Mouse (Mus musculus): ENCODE measurements around the gene Adcy6. TPM values are rescaled to one million over a fixed set of nuclear protein-coding genes. Genes with fewer than 3 reads are reported as not detected.

The Adcy6 gene
- 189 and 211 TPM in 2 replicates for polyA plus RNA-seq (2012; rRNA removed)

DNA sequence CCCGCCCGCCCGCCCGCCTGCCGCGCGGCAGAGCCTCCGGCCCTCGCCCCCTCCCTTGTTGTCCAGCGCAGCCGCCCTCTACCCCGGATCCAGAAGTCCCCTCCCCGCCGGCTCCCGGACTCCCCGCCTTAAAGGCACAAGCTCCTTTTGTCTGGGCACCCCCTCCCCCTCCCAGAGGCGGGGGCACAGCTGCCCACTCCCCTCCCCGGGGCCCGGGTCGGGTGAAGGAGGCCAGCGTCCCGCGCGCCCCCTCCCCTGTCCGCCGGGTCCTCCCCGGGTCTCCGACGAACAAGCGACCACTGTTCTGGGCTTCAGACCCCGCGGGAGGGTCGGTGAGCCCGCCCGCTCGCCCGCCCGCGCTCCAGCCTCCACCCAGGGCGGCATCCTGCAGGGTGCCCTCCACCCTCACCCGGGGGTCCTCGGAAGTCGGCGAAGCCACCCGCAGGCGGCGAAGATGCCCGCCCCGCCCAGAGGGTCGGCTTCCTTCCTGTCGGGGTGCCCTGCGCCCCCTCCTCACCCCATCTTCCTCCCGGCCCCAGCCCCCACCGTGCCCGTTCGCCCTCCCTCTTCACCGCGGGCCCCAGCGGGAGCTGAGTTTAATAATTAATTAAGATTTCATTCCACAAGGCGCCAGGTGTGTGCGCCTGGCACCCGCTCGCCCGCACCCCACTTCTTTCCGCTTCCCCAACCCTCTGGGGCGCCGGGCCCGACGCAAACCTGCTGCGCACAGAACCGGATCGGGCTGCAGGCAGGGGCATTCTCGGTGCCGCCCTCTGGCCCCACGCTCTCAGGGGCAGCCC, at the start of gene Adcy6:
Adcy6 (minus strand) TSS at position 746 of the 800 bp plus-strand sequence.

DNA sequence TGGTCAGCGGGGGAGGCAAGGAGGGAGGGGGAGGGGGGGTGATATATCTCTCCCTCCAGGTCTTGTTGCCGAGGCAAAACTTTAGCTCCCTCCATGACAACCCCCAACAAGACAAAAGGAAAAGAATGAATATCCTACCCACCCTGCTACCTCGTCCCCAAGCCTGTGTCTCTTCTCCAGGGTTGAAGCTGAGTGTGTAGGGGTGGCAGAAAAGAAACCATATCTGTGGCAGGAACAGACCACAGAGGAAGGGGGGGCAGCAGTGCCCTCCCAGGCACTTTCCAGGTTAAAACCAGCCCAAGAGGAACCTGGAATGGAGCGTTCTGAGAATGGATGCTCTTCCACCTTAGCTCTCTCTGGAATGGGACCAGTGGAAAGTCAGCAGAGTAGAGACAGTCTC, 20.7 kb upstream of the Adcy6 start, which contains the start of gene Cacnb3:
Cacnb3 (plus strand) TSS at position 301 of the 400 bp plus-strand sequence.

DNA sequence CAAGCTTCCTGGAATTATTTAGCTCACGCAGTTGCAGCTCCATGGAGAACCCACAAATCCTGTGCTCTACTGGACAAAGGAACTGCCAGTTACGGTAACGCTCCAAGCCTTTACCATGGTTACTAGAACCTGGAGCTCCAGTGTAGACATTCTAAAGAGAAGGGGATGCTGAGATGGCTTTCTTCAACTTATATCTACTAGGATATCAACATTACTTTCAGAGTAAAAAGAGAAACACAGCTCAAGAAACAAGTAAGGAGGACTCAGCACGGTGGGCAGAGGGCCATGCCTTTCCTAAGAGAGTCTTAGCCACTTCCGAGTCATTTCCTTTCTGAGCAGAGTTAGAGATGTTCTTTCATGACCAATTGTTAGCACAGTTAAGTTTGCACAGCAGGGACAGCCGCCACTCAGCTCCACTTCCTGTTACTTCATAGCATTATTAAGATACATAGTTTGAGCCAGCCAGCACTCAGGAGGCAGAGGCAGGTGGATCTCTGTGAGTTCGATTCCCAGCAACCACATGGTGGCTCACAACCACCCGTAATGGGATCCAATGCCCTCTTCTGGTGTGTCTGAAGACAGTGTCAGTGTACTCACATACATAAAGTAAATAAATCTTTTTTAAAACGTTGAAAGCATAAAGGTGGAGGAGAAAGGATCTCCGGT, 38.9 kb downstream of the Adcy6 start, which contains the start of the genes Ccnt1 and 4930415O20Rik:
Ccnt1 (minus strand) TSS at position 51 of the 666 bp plus-strand sequence.
4930415O20Rik (plus strand) TSS at position 132 of the 666 bp plus-strand sequence.

Other genes starting within 250 kb of the Adcy6 start
- not detected in 2 replicates for gene Olfr283, start 229.1 kb downstream of the Adcy6 start, polyA plus RNA-seq (2012; rRNA removed)
- not detected in 2 replicates for gene Olfr282, start 178.9 kb downstream of the Adcy6 start, polyA plus RNA-seq (2012; rRNA removed)
- gene Olfr281, start 157.5 kb downstream of the Adcy6 start, polyA plus RNA-seq (2012; rRNA removed): not detected in 2 replicates
- not detected in 2 replicates for gene OR5BS1P, start 140.2 kb downstream of the Adcy6 start, polyA plus RNA-seq (2012; rRNA removed)
- gene Lalba, start 127.4 kb downstream of the Adcy6 start, polyA plus RNA-seq (2012; rRNA removed): not detected in 2 replicates
- gene Olfr279, start 117.7 kb downstream of the Adcy6 start, polyA plus RNA-seq (2012; rRNA removed): not detected in 2 replicates
- gene Kansl2, start 75.8 kb downstream of the Adcy6 start, polyA plus RNA-seq (2012; rRNA removed): 23.5 and 24.8 TPM in 2 replicates
- gene Ccnt1, start 39.2 kb downstream of the Adcy6 start, polyA plus RNA-seq (2012; rRNA removed): 6.0 and 6.3 TPM in 2 replicates
- 0.43 TPM in 1 of 2 replicates, not detected in the other for gene 4930415O20Rik, start 39.1 kb downstream of the Adcy6 start, polyA plus RNA-seq (2012; rRNA removed)
- 96.4 and 107 TPM in 2 replicates for gene Cacnb3, start 20.8 kb upstream of the Adcy6 start, polyA plus RNA-seq (2012; rRNA removed)
- 29.0 and 31.4 TPM in 2 replicates for gene Ddx23, start 52.8 kb upstream of the Adcy6 start, polyA plus RNA-seq (2012; rRNA removed)
- 1.2 and 2.3 TPM in 2 replicates for gene Rnd1, start 67.4 kb upstream of the Adcy6 start, polyA plus RNA-seq (2012; rRNA removed)
- gene Ccdc65, start 98.1 kb upstream of the Adcy6 start, polyA plus RNA-seq (2012; rRNA removed): 0.22 and 0.43 TPM in 2 replicates
- 26.7 and 49.8 TPM in 2 replicates for gene Fkbp11, start 118.1 kb upstream of the Adcy6 start, polyA plus RNA-seq (2012; rRNA removed)
- gene Arf3, start 153.1 kb upstream of the Adcy6 start, polyA plus RNA-seq (2012; rRNA removed): 75.8 and 94.5 TPM in 2 replicates
- gene Wnt10b, start 168.1 kb upstream of the Adcy6 start, polyA plus RNA-seq (2012; rRNA removed): 0.30 and 0.65 TPM in 2 replicates
- gene Wnt1, start 179.8 kb upstream of the Adcy6 start, polyA plus RNA-seq (2012; rRNA removed): 0.07 TPM in 1 of 2 replicates, not detected in the other
- gene Ddn, start 199.4 kb upstream of the Adcy6 start, polyA plus RNA-seq (2012; rRNA removed): not detected in 2 replicates
- 45.2 and 50.3 TPM in 2 replicates for gene Prkag1, start 221.4 kb upstream of the Adcy6 start, polyA plus RNA-seq (2012; rRNA removed)

Measured in colon, adult 2 months (tissue).